Mouse (Mus musculus): ENCODE measurements at regions not wholly inside any gene's neighbourhood (a gene's known extent, or its start where the extent isn't known, plus 50 kb on each side); places are given as distances from the start of the nearest gene placed in this dataset.

GRCm38 (mm10) chr11:112855975-112856374 lies 74.0 kb downstream of the Sox9 start:
- Histone ChIP-seq H3K4me3 (ENCODE audit: low read depth, low read length) (no peak overlapping the region), H3K9ac (ENCODE audit: low read length) (no peak overlapping the region), H3K36me3 (ENCODE audit: control insufficient read depth, insufficient read depth, low read length) (no peaks in the 10 kb centered on the region), H3K27me3 (replicated peaks; ENCODE audit: control insufficient read depth, insufficient read depth, low read length) (no peaks in the 10 kb centered on the region), H3K27ac (ENCODE audit: low read depth) (no peak overlapping the region), H3K4me2 (ENCODE audit: low read length) (no peak overlapping the region), H3K4me1 (replicated peaks; ENCODE audit: control insufficient read depth, insufficient read depth, low read length) (no peaks in the 10 kb centered on the region), H3K9me3 (ENCODE audit: control insufficient read depth, low read length) (peaks cover 5% of the 10 kb centered on the region)
- no peak for DNase-seq (ENCODE audit: low spot score)
- ATAC-seq (replicated peaks; ENCODE audit: low FRiP score, low TSS enrichment, low read depth): peak; percentile 55; the same call in 1 of the 2 replicates
- WGBS: 57% methylated on average over 5 of the region's 5 CpGs

GRCm38 (mm10) chr11:112859309-112859708 lies 77.3 kb downstream of the Sox9 start:
- WGBS: 87% methylated on average over 7 of the region's 7 CpGs
- H3K9ac ChIP-seq (ENCODE audit: low read length): no peak overlapping the region

GRCm38 (mm10) chr11:112860797-112861196 lies 78.8 kb downstream of the Sox9 start:
- Histone ChIP-seq H3K4me3 (ENCODE audit: low read depth, low read length) (no peak overlapping the region), H3K36me3 (ENCODE audit: control insufficient read depth, insufficient read depth, low read length) (no peaks in the 10 kb centered on the region), H3K27ac (ENCODE audit: low read depth) (no peak overlapping the region), H3K27me3 (replicated peaks; ENCODE audit: control insufficient read depth, insufficient read depth, low read length) (no peaks in the 10 kb centered on the region), H3K4me2 (ENCODE audit: low read length) (no peak overlapping the region), H3K4me1 (replicated peaks; ENCODE audit: control insufficient read depth, insufficient read depth, low read length) (no peaks in the 10 kb centered on the region), H3K9me3 (ENCODE audit: control insufficient read depth, low read length) (peaks cover 5% of the 10 kb centered on the region), H3K9ac (ENCODE audit: low read length) (no peak overlapping the region)
- DNase-seq (ENCODE audit: low spot score) (no peak), ATAC-seq (replicated peaks; ENCODE audit: low FRiP score, low TSS enrichment, low read depth) (no peak)
- WGBS: 45% methylated on average over 11 of the region's 11 CpGs

More at GRCm38 (mm10) chr11:112859309-112859708, 77.3 kb downstream of the Sox9 start:
- no peak overlapping the region for H3K4me3 ChIP-seq (ENCODE audit: low read depth, low read length)
- H3K27me3 ChIP-seq (replicated peaks; ENCODE audit: control insufficient read depth, insufficient read depth, low read length): no peaks in the 10 kb centered on the region
- H3K9me3 ChIP-seq (ENCODE audit: control insufficient read depth, low read length): peaks cover 5% of the 10 kb centered on the region
- no peak overlapping the region for H3K4me2 ChIP-seq (ENCODE audit: low read length)
- H3K36me3 ChIP-seq (ENCODE audit: control insufficient read depth, insufficient read depth, low read length): no peaks in the 10 kb centered on the region
- H3K4me1 ChIP-seq (replicated peaks; ENCODE audit: control insufficient read depth, insufficient read depth, low read length): no peaks in the 10 kb centered on the region
- no peak overlapping the region for H3K27ac ChIP-seq (ENCODE audit: low read depth)
- no peak for ATAC-seq (replicated peaks; ENCODE audit: low FRiP score, low TSS enrichment, low read depth)
- no peak for DNase-seq (ENCODE audit: low spot score)

GRCm38 (mm10) chr11:112861233-112861632 lies 79.2 kb downstream of the Sox9 start:
- Histone ChIP-seq H3K4me3 (ENCODE audit: low read depth, low read length) (no peak overlapping the region), H3K36me3 (ENCODE audit: control insufficient read depth, insufficient read depth, low read length) (no peaks in the 10 kb centered on the region), H3K9ac (ENCODE audit: low read length) (no peak overlapping the region), H3K27me3 (replicated peaks; ENCODE audit: control insufficient read depth, insufficient read depth, low read length) (no peaks in the 10 kb centered on the region), H3K4me1 (replicated peaks; ENCODE audit: control insufficient read depth, insufficient read depth, low read length) (no peaks in the 10 kb centered on the region), H3K9me3 (ENCODE audit: control insufficient read depth, low read length) (peaks cover 5% of the 10 kb centered on the region), H3K4me2 (ENCODE audit: low read length) (no peak overlapping the region), H3K27ac (ENCODE audit: low read depth) (no peak overlapping the region)
- ATAC-seq (replicated peaks; ENCODE audit: low FRiP score, low TSS enrichment, low read depth) (no peak), DNase-seq (ENCODE audit: low spot score) (no peak)
- 85% methylated on average over 5 of the region's 5 CpGs for WGBS

- H3K27ac ChIP-seq (ENCODE audit: low read depth): no peak overlapping the region
- H3K36me3 ChIP-seq (ENCODE audit: control insufficient read depth, insufficient read depth, low read length): no peaks in the 10 kb centered on the region
- H3K4me1 ChIP-seq (replicated peaks; ENCODE audit: control insufficient read depth, insufficient read depth, low read length): peaks cover 7% of the 10 kb centered on the region
- no peaks in the 10 kb centered on the region for H3K27me3 ChIP-seq (replicated peaks; ENCODE audit: control insufficient read depth, insufficient read depth, low read length)
- no peak for DNase-seq (ENCODE audit: low spot score)
- H3K4me3 ChIP-seq (ENCODE audit: low read depth, low read length): no peak overlapping the region
- no peak overlapping the region for H3K9ac ChIP-seq (ENCODE audit: low read length)
- ATAC-seq (replicated peaks; ENCODE audit: low FRiP score, low TSS enrichment, low read depth): no peak
- H3K4me2 ChIP-seq (ENCODE audit: low read length): no peak overlapping the region
- 89% methylated on average over 9 of the region's 9 CpGs for WGBS
- H3K9me3 ChIP-seq (ENCODE audit: control insufficient read depth, low read length): no peaks in the 10 kb centered on the region; the same call in 1 of the 2 replicates
Observed at GRCm38 (mm10) chr11:112865836-112866235, 83.8 kb downstream of the Sox9 start.

GRCm38 (mm10) chr11:112869571-112869970 lies 87.5 kb downstream of the Sox9 start:
- Histone ChIP-seq H3K9ac (ENCODE audit: low read length) (no peak overlapping the region), H3K4me1 (replicated peaks; ENCODE audit: control insufficient read depth, insufficient read depth, low read length) (peaks cover 8% of the 10 kb centered on the region), H3K4me2 (ENCODE audit: low read length) (no peak overlapping the region), H3K4me3 (ENCODE audit: low read depth, low read length) (no peak overlapping the region), H3K36me3 (ENCODE audit: control insufficient read depth, insufficient read depth, low read length) (no peaks in the 10 kb centered on the region), H3K9me3 (ENCODE audit: control insufficient read depth, low read length) (no peaks in the 10 kb centered on the region; the same call in 1 of the 2 replicates), H3K27ac (ENCODE audit: low read depth) (no peak overlapping the region), H3K27me3 (replicated peaks; ENCODE audit: control insufficient read depth, insufficient read depth, low read length) (no peaks in the 10 kb centered on the region)
- no peak for DNase-seq (ENCODE audit: low spot score)
- 48% methylated on average over 5 of the region's 5 CpGs for WGBS
- no peak for ATAC-seq (replicated peaks; ENCODE audit: low FRiP score, low TSS enrichment, low read depth)

- Histone ChIP-seq H3K27ac (ENCODE audit: low read depth) (no peak overlapping the region), H3K4me1 (replicated peaks; ENCODE audit: control insufficient read depth, insufficient read depth, low read length) (peaks cover 8% of the 10 kb centered on the region), H3K27me3 (replicated peaks; ENCODE audit: control insufficient read depth, insufficient read depth, low read length) (no peaks in the 10 kb centered on the region), H3K4me3 (ENCODE audit: low read depth, low read length) (no peak overlapping the region), H3K4me2 (ENCODE audit: low read length) (peak overlapping the region; percentile 42), H3K9ac (ENCODE audit: low read length) (no peak overlapping the region), H3K36me3 (ENCODE audit: control insufficient read depth, insufficient read depth, low read length) (no peaks in the 10 kb centered on the region), H3K9me3 (ENCODE audit: control insufficient read depth, low read length) (no peaks in the 10 kb centered on the region; the same call in 1 of the 2 replicates)
- ATAC-seq (replicated peaks; ENCODE audit: low FRiP score, low TSS enrichment, low read depth) (no peak), DNase-seq (ENCODE audit: low spot score) (no peak)
- 8% methylated on average over 17 of the region's 17 CpGs for WGBS
Observed at GRCm38 (mm10) chr11:112870201-112871035, 88.4 kb downstream of the Sox9 start.

GRCm38 (mm10) chr11:112872677-112873367 lies 90.8 kb downstream of the Sox9 start:
- Histone ChIP-seq H3K9ac (ENCODE audit: low read length) (no peak overlapping the region), H3K4me2 (ENCODE audit: low read length) (no peak overlapping the region), H3K4me1 (replicated peaks; ENCODE audit: control insufficient read depth, insufficient read depth, low read length) (peaks cover 8% of the 10 kb centered on the region), H3K4me3 (ENCODE audit: low read depth, low read length) (no peak overlapping the region), H3K9me3 (ENCODE audit: control insufficient read depth, low read length) (no peaks in the 10 kb centered on the region), H3K36me3 (ENCODE audit: control insufficient read depth, insufficient read depth, low read length) (no peaks in the 10 kb centered on the region), H3K27me3 (replicated peaks; ENCODE audit: control insufficient read depth, insufficient read depth, low read length) (no peaks in the 10 kb centered on the region), H3K27ac (ENCODE audit: low read depth) (peak overlapping the region; percentile 29; the same call in 1 of the 2 replicates)
- 44% methylated on average over 11 of the region's 11 CpGs for WGBS
- no peak for DNase-seq (ENCODE audit: low spot score)
- ATAC-seq (replicated peaks; ENCODE audit: low FRiP score, low TSS enrichment, low read depth): no peak; the same call in 1 of the 2 replicates

All from intestine, embryonic 14.5 days (tissue).